Mouse (Mus musculus) megakaryocyte, embryonic 14.5 days (primary cell): ENCODE data around the gene C1s1.
"Not testable (repeated sequence)": the region's sequence is repeated elsewhere in the genome, so short reads cannot be mapped to it uniquely, and the experiment has no call there.

Experiments
- FLI1 ChIP-seq: IDR thresholded peaks from 2 replicates; pipeline ENCODE4 v1.6.1; 2012; ENCODE audit warnings: low read length, inconsistent platforms, mixed read lengths
- GATA1 ChIP-seq: IDR thresholded peaks from 3 replicates; pipeline ENCODE4 v1.6.1; 2012; ENCODE audit warnings: mixed read lengths, low read length, inconsistent platforms, borderline replicate concordance

- not testable (repeated sequence) for TF ChIP-seq GATA1, FLI1
Observed at GRCm38 (mm10) chr6:124575155-124575678, 33.1 kb upstream of the C1s1 start.
